Mouse (Mus musculus): ENCODE results near the gene Aldh4a1.

GRCm38 (mm10) chr4:139581427-139582051 is 41.1 kb upstream of the Aldh4a1 start:
- TF ChIP-seq CTCF (IDR thresholded peaks at IDR 0.05; ENCODE audit: low read depth, low read length) (no peak), POLR2A (IDR thresholded peaks at IDR 0.05; ENCODE audit: extremely low read depth, insufficient read depth, low read length) (no peak)
